Mouse (Mus musculus) testis, adult 2 months (tissue): ENCODE results near the gene Ggt1.

Source experiments
- CTCF ChIP-seq: fragments of 200-500 bp; IDR thresholded peaks from 2 replicates; pipeline ENCODE4 v1.5.1; 2012; ENCODE audit warnings: low read depth, mild to moderate bottlenecking, inconsistent platforms, low read length, moderate library complexity; ENCODE audit not compliant: control insufficient read depth, insufficient read depth, insufficient replicate concordance
- POLR2A ChIP-seq: fragments of 200-500 bp; IDR thresholded peaks from 2 replicates; pipeline ENCODE4 v1.6.1; 2012; ENCODE audit warnings: low read depth, mild to moderate bottlenecking, inconsistent platforms, low read length, moderate library complexity; ENCODE audit not compliant: control insufficient read depth

GRCm38 (mm10) chr10:75587781-75588180 is 26.4 kb downstream of the Ggt1 start:
- TF ChIP-seq CTCF (no peak), POLR2A (no peak)
